In the genomic region with DNA sequence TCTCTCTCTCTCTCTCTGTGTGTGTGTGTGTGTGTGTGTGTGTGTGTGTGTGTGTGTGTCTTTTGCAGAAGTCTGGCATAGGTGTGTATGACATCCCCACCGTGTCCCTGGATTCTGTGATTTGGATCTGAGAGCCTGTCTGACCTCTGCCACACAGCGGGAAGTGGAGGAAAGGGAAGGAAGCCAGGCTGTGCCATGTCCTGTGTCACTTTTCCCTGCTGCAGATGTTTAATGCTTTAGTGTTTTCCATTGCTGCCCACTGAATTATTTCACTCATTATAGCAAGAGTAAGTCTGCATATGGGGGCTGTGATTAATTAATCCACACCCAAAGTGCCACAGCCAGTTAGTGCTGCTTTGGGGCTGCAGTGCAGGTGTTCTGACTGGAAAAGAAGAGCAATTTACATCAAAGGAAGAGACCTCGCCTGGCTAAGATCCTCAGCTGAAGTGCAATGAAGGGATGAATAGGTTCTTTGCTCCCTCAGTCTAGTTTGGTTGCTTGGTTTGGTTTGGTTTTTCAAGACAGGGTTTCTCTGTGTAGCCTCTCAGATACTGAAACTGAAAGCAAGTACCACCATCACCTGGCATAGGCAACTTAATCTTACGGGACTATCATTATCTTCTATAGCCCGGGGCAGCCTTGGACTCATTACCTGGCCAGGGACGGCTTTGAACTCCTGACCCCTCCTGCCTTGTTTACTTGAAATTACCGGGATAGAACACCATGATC, we compare ENCODE assay signal across 8 mouse cellular contexts. TPM values are rescaled to one million over a fixed set of nuclear protein-coding genes. Genes with fewer than 3 reads are reported as not detected.
A peak's percentile ranks its signal among the peaks of the same experiment; 100 is the strongest.
DNase-seq lines count a peak whose midpoint lies in the region; ATAC-seq and TF ChIP-seq lines count a peak whose summit lies in the region.

No protein-coding gene starts in this region.

- H3K9ac ChIP-seq in lung, embryonic 14.5 days: 0 out of 2 replicates have a peak overlapping the region, but pooled peaks have one; percentile 38
- H3K9ac ChIP-seq in embryonic facial prominence, embryonic 14.5 days (ENCODE audit: low read depth, low read length): peak overlapping the region; percentile 54
- no peak overlapping the region for H3K9ac ChIP-seq in intestine, embryonic 14.5 days (ENCODE audit: low read length)
- peak overlapping the region; percentile 52; the same call in 1 of the 2 replicates for H3K9ac ChIP-seq in neural tube, embryonic 14.5 days (replicated peaks; ENCODE audit: low read depth, low read length)

- H3K9me3 ChIP-seq in lung, embryonic 14.5 days (ENCODE audit: low read depth, low read length): no peaks in the 10 kb centered on the region
- H3K9me3 ChIP-seq in embryonic facial prominence, embryonic 14.5 days (ENCODE audit: control insufficient read depth, low read length): no peaks in the 10 kb centered on the region
- no peaks in the 10 kb centered on the region for H3K9me3 ChIP-seq in intestine, embryonic 14.5 days (ENCODE audit: control insufficient read depth, low read length)
- H3K9me3 ChIP-seq in neural tube, embryonic 14.5 days (ENCODE audit: control insufficient read depth, low read length): no peaks in the 10 kb centered on the region

- no peak overlapping the region for H3K27ac ChIP-seq in lung, embryonic 14.5 days (ENCODE audit: low read depth)
- H3K27ac ChIP-seq in embryonic facial prominence, embryonic 14.5 days (replicated peaks; ENCODE audit: low read depth, low read length): no peak overlapping the region
- no peak overlapping the region for H3K27ac ChIP-seq in intestine, embryonic 14.5 days (ENCODE audit: low read depth)
- H3K27ac ChIP-seq in neural tube, embryonic 14.5 days (ENCODE audit: low read depth, low read length): peak overlapping the region; percentile 75; the same call in 1 of the 2 replicates

- no peak for ATAC-seq in lung, embryonic 14.5 days (ENCODE audit: insufficient read depth)
- ATAC-seq in embryonic facial prominence, embryonic 14.5 days (ENCODE audit: low read depth): no peak
- ATAC-seq in intestine, embryonic 14.5 days (replicated peaks; ENCODE audit: low FRiP score, low TSS enrichment, low read depth): no peak
- ATAC-seq in neural tube, embryonic 14.5 days (ENCODE audit: low read depth): no peak

- H3K4me3 ChIP-seq in lung, embryonic 14.5 days (ENCODE audit: low read depth, low read length): peak overlapping the region; percentile 43
- H3K4me3 ChIP-seq in embryonic facial prominence, embryonic 14.5 days (ENCODE audit: low read depth, low read length): peak overlapping the region; percentile 47; the same call in 1 of the 2 replicates
- peak overlapping the region; percentile 42; the same call in 1 of the 2 replicates for H3K4me3 ChIP-seq in intestine, embryonic 14.5 days (ENCODE audit: low read depth, low read length)
- H3K4me3 ChIP-seq in neural tube, embryonic 14.5 days (ENCODE audit: low read depth, low read length): no peak overlapping the region

- no peak for DNase-seq in lung, embryonic 14.5 days
- no peak for DNase-seq in lung, postnatal 4 days
- DNase-seq in embryonic facial prominence, embryonic 14.5 days (ENCODE audit: low spot score): no peak
- DNase-seq in intestine, embryonic 14.5 days (ENCODE audit: low spot score): no peak
- DNase-seq in frontal cortex, postnatal 25 days (ENCODE audit: low spot score in 2 of 2): no peak
- DNase-seq in right cerebral cortex, adult 18-20 months: no peak
- no peak for DNase-seq in cerebellum, postnatal 4 days (ENCODE audit: low spot score in 2 of 2)

- WGBS in lung, embryonic 14.5 days: 36% methylated on average over 7 of the region's 7 CpGs
- 35% methylated on average over 7 of the region's 7 CpGs for WGBS in embryonic facial prominence, embryonic 14.5 days
- 47% methylated on average over 7 of the region's 7 CpGs for WGBS in intestine, embryonic 14.5 days
- WGBS in neural tube, embryonic 14.5 days: 39% methylated on average over 7 of the region's 7 CpGs

- no peaks in the 10 kb centered on the region for H3K27me3 ChIP-seq in lung, embryonic 14.5 days (ENCODE audit: insufficient read depth, low read length)
- 0 out of 2 replicates have a peak, but pooled peaks cover 12% of the 10 kb centered on the region for H3K27me3 ChIP-seq in embryonic facial prominence, embryonic 14.5 days (replicated peaks; ENCODE audit: control insufficient read depth, insufficient read depth, low read length)
- 0 out of 2 replicates have a peak, but pooled peaks cover 7% of the 10 kb centered on the region for H3K27me3 ChIP-seq in intestine, embryonic 14.5 days (replicated peaks; ENCODE audit: control insufficient read depth, insufficient read depth, low read length)
- H3K27me3 ChIP-seq in neural tube, embryonic 14.5 days (ENCODE audit: control insufficient read depth, insufficient read depth, low read length): no peaks in the 10 kb centered on the region

- TF ChIP-seq CTCF in lung, embryonic 14.5 days (IDR thresholded peaks at IDR 0.05; ENCODE audit: low read depth): no peak

- H3K36me3 ChIP-seq in lung, embryonic 14.5 days (ENCODE audit: insufficient read depth): no peaks in the 10 kb centered on the region
- H3K36me3 ChIP-seq in embryonic facial prominence, embryonic 14.5 days (ENCODE audit: control insufficient read depth, insufficient read depth, low read length): no peaks in the 10 kb centered on the region
- H3K36me3 ChIP-seq in intestine, embryonic 14.5 days (ENCODE audit: control insufficient read depth, insufficient read depth, low read length): no peaks in the 10 kb centered on the region
- no peaks in the 10 kb centered on the region for H3K36me3 ChIP-seq in neural tube, embryonic 14.5 days (ENCODE audit: control insufficient read depth, insufficient read depth, low read length)

- no peaks in the 10 kb centered on the region for H3K4me1 ChIP-seq in lung, embryonic 14.5 days (ENCODE audit: insufficient read depth)
- H3K4me1 ChIP-seq in embryonic facial prominence, embryonic 14.5 days (ENCODE audit: control insufficient read depth, insufficient read depth, low read length): peaks cover 8% of the 10 kb centered on the region
- peaks cover 3% of the 10 kb centered on the region; the same call in 1 of the 2 replicates for H3K4me1 ChIP-seq in intestine, embryonic 14.5 days (replicated peaks; ENCODE audit: control insufficient read depth, insufficient read depth, low read length)
- H3K4me1 ChIP-seq in neural tube, embryonic 14.5 days (ENCODE audit: control insufficient read depth, insufficient read depth, low read length): peaks cover 4% of the 10 kb centered on the region; the same call in 1 of the 2 replicates

- H3K4me2 ChIP-seq in lung, embryonic 14.5 days: peak overlapping the region; percentile 83
- H3K4me2 ChIP-seq in embryonic facial prominence, embryonic 14.5 days (ENCODE audit: low read depth, low read length): peak overlapping the region; percentile 90
- peak overlapping the region; percentile 96 for H3K4me2 ChIP-seq in intestine, embryonic 14.5 days (ENCODE audit: low read length)
- peak overlapping the region; percentile 84 for H3K4me2 ChIP-seq in neural tube, embryonic 14.5 days (ENCODE audit: low read depth, low read length)

RNA-seq across cellular contexts. Expression of a gene that starts 51.2 kb away (rescaled TPM):
- polyA plus RNA-seq in lung, embryonic 14.5 days (2014; fragmentation: Nextera tagmentation; extraction: Ambion mirVana): 6.8 and 7.0 TPM in 2 replicates
- 5.5 and 6.0 TPM in 2 replicates for polyA plus RNA-seq in embryonic facial prominence, embryonic 14.5 days (2014; fragmentation: Nextera tagmentation; extraction: Ambion mirVana)
- polyA plus RNA-seq in intestine, embryonic 14.5 days (2014; fragmentation: Nextera tagmentation; extraction: Ambion mirVana): 5.7 and 6.2 TPM in 2 replicates
- polyA plus RNA-seq in neural tube, embryonic 14.5 days (2014; fragmentation: Nextera tagmentation; extraction: Ambion mirVana): 5.8 and 10.1 TPM in 2 replicates
